Mouse (Mus musculus): ENCODE results near the gene Cav1. TPM values are rescaled to one million over a fixed set of nuclear protein-coding genes. Genes with fewer than 3 reads are reported as not detected.

The Cav1 gene
- polyA plus RNA-seq, 1 experiment from 2014 or later: 11.3 TPM

- ATAC-seq (ENCODE audit: low FRiP score, low read depth): no peak
- 86% methylated on average over 6 of the region's 6 CpGs for whole genome bisulfite sequencing
- Histone ChIP-seq H3K36me3 (no peaks in the 10 kb centered on the region), H3K4me3 (no peak overlapping the region), H3K4me2 (replicated peaks) (no peak overlapping the region), H3K27ac (replicated peaks) (no peak overlapping the region), H3K9ac (replicated peaks) (no peak overlapping the region), H3K27me3 (no peaks in the 10 kb centered on the region), H3K9me3 (no peaks in the 10 kb centered on the region), H3K4me1 (no peaks in the 10 kb centered on the region)
These were observed 75.6 kb downstream of the Cav1 start for GRCm38 (mm10) chr6:17381690-17382089.

GRCm38 (mm10) chr6:17385531-17385930 lies 79.4 kb downstream of the Cav1 start:
- Histone ChIP-seq H3K27me3 (no peaks in the 10 kb centered on the region), H3K9ac (replicated peaks) (no peak overlapping the region), H3K27ac (replicated peaks) (no peak overlapping the region), H3K4me2 (replicated peaks) (no peak overlapping the region), H3K9me3 (no peaks in the 10 kb centered on the region), H3K4me3 (no peak overlapping the region), H3K36me3 (no peaks in the 10 kb centered on the region), H3K4me1 (no peaks in the 10 kb centered on the region)
- no peak for ATAC-seq (ENCODE audit: low FRiP score, low read depth)
- WGBS: 89% methylated on average over 5 of the region's 5 CpGs

GRCm38 (mm10) chr6:17387991-17388710 lies 82.0 kb downstream of the Cav1 start:
- Histone ChIP-seq H3K36me3 (no peaks in the 10 kb centered on the region), H3K9ac (replicated peaks) (no peak overlapping the region), H3K4me3 (no peak overlapping the region), H3K9me3 (no peaks in the 10 kb centered on the region), H3K27ac (replicated peaks) (no peak overlapping the region), H3K27me3 (no peaks in the 10 kb centered on the region), H3K4me1 (no peaks in the 10 kb centered on the region), H3K4me2 (replicated peaks) (no peak overlapping the region)
- WGBS: 86% methylated on average over 2 of the region's 2 CpGs
- no peak for ATAC-seq (ENCODE audit: low FRiP score, low read depth)

Other genes starting within 250 kb of the Cav1 start
- 26.3 and 36.5 TPM in 2 replicates for gene Tes, start 241.2 kb upstream of the Cav1 start, polyA plus RNA-seq (2016; fragmentation: Nextera tagmentation; extraction: Ambion mirVana)
- gene Cav2, start 25.1 kb upstream of the Cav1 start, polyA plus RNA-seq (2016; fragmentation: Nextera tagmentation; extraction: Ambion mirVana): 5.8 and 6.0 TPM in 2 replicates
- gene Met, start 157.5 kb downstream of the Cav1 start, polyA plus RNA-seq (2016; fragmentation: Nextera tagmentation; extraction: Ambion mirVana): 1.9 and 2.5 TPM in 2 replicates

Data from midbrain, embryonic 12.5 days (tissue).